Mouse (Mus musculus) bone marrow, adult 2 months (tissue): ENCODE measurements at regions not wholly inside any gene's neighbourhood (a gene's known extent, or its start where the extent isn't known, plus 50 kb on each side); places are given as distances from the start of the nearest gene placed in this dataset.

Experiments
- CTCF ChIP-seq: fragments of 200-500 bp; IDR thresholded peaks from 2 replicates; pipeline ENCODE4 v1.5.1; 2011; ENCODE audit warnings: low read length, control low read depth; ENCODE audit not compliant: control insufficient read depth, insufficient read depth
- POLR2A ChIP-seq: fragments of 200-500 bp; IDR thresholded peaks from 2 replicates; pipeline ENCODE4 v1.6.1; 2011; ENCODE audit warnings: low read depth, mild to moderate bottlenecking, control low read depth, low read length, borderline replicate concordance; ENCODE audit not compliant: control insufficient read depth

- TF ChIP-seq POLR2A (no peak), CTCF (no peak)
These were observed 218.8 kb downstream of the Lrfn2 start for GRCm38 (mm10) chr17:49150971-49151422.
